Mouse (Mus musculus) 3T3-L1 (cell line): ENCODE measurements around the gene Polr2b.

Experiments
- DNase-seq: peaks from one replicate; pipeline ENCODE4 v3.0.0-alpha.2; 2015; ENCODE audit warnings: low read depth, low spot score

The Polr2b gene

GRCm38 (mm10) chr5:77292803-77293522 is 17.0 kb upstream of the Polr2b start:
- DNase-seq, result no peak

GRCm38 (mm10) chr5:77299486-77299885 is 10.5 kb upstream of the Polr2b start:
- DNase-seq, result no peak

- peak; percentile 80 for DNase-seq
Observed at GRCm38 (mm10) chr5:77301296-77301903, 8.5 kb upstream of the Polr2b start.

- DNase-seq, result peak; percentile 10
Observed at GRCm38 (mm10) chr5:77307821-77308553, 2.0 kb upstream of the Polr2b start.

GRCm38 (mm10) chr5:77309051-77309906 is 668 bp upstream of the Polr2b start:
- DNase-seq, result peak; percentile 53

- DNase-seq, result no peak
Observed at GRCm38 (mm10) chr5:77314206-77314605, 4.3 kb downstream of the Polr2b start.

- DNase-seq, result no peak
Observed at GRCm38 (mm10) chr5:77314986-77315385, 5.0 kb downstream of the Polr2b start.

GRCm38 (mm10) chr5:77324936-77325335 is 15.0 kb downstream of the Polr2b start:
- no peak for DNase-seq

GRCm38 (mm10) chr5:77330154-77330553 is 20.2 kb downstream of the Polr2b start:
- peak; percentile 43 for DNase-seq

- DNase-seq, result no peak
Observed at GRCm38 (mm10) chr5:77340033-77340432, 30.1 kb downstream of the Polr2b start.

- no peak for DNase-seq
Observed at GRCm38 (mm10) chr5:77348901-77349300, 39.0 kb downstream of the Polr2b start.

- DNase-seq, result no peak
Observed at GRCm38 (mm10) chr5:77349971-77350658, 40.2 kb downstream of the Polr2b start.

- DNase-seq, result no peak
Observed at GRCm38 (mm10) chr5:77351691-77352090, 41.7 kb downstream of the Polr2b start.

GRCm38 (mm10) chr5:77354361-77354787 is 44.4 kb downstream of the Polr2b start:
- peak; percentile 94 for DNase-seq

GRCm38 (mm10) chr5:77355307-77356265 is 45.6 kb downstream of the Polr2b start:
- DNase-seq, result peak; percentile 38

- DNase-seq, result peak; percentile 88
Observed at GRCm38 (mm10) chr5:77357405-77358149, 47.6 kb downstream of the Polr2b start.

GRCm38 (mm10) chr5:77358347-77358746 is 48.4 kb downstream of the Polr2b start:
- DNase-seq, result peak; percentile 91

GRCm38 (mm10) chr5:77359971-77360370 is 50.0 kb downstream of the Polr2b start:
- DNase-seq, result no peak

GRCm38 (mm10) chr5:77361006-77361405 is 51.1 kb downstream of the Polr2b start:
- peak; percentile 82 for DNase-seq
